Mouse (Mus musculus) kidney, embryonic 16.5 days (tissue): ENCODE measurements around the gene Gucd1. TPM values are rescaled to one million over a fixed set of nuclear protein-coding genes. Genes with fewer than 3 reads are reported as not detected.

Experiments
- ATAC-seq: fragments of 200-750 bp; cut with Nextera tagmentation; 2 replicates; pipeline ENCODE4 v1.8.0; 2017; ENCODE audit warnings: moderate TSS enrichment; ENCODE audit not compliant: low FRiP score, low TSS enrichment
- H3K27ac ChIP-seq: fragments of 300-500 bp; sonication (generic); 2 replicates; pipeline ENCODE4 v1.5.1; 2014; ENCODE audit warnings: low read length
- H3K27me3 ChIP-seq: fragments of 300-500 bp; sonication (generic); 2 replicates; pipeline ENCODE4 v1.6.1; 2014; ENCODE audit warnings: low read length, control low read depth, mixed read lengths; ENCODE audit not compliant: insufficient read depth
- H3K36me3 ChIP-seq: fragments of 300-500 bp; sonication (generic); 2 replicates; pipeline ENCODE4 v1.6.1; 2014; ENCODE audit warnings: low read length, control low read depth, mixed read lengths; ENCODE audit not compliant: insufficient read depth
- H3K4me1 ChIP-seq: fragments of 300-500 bp; sonication (generic); 2 replicates; pipeline ENCODE4 v1.6.1; 2014; ENCODE audit warnings: low read length, control low read depth, mixed read lengths; ENCODE audit not compliant: insufficient read depth
- H3K4me2 ChIP-seq: fragments of 300-500 bp; sonication (generic); replicated peaks from 2 replicates; pipeline ENCODE4 v1.6.1; 2014; ENCODE audit warnings: low read depth, low read length
- H3K4me3 ChIP-seq: fragments of 300-500 bp; sonication (generic); 2 replicates; pipeline ENCODE4 v1.5.1; 2014; ENCODE audit warnings: mild to moderate bottlenecking, low read length
- H3K9ac ChIP-seq: fragments of 300-500 bp; sonication (generic); replicated peaks from 2 replicates; pipeline ENCODE4 v1.6.1; 2014; ENCODE audit warnings: low read length
- H3K9me3 ChIP-seq: fragments of 300-500 bp; sonication (generic); 2 replicates; pipeline ENCODE4 v1.6.1; 2016; ENCODE audit warnings: low read length, control low read depth
- WGBS: fragments of 180-500 bp; shearing (Covaris S2); extraction: QIAGEN DNeasy Blood & Tissue Kit; methylation state at CpG from one replicate; pipeline ENCODE4 v1.1.7; 2014; 5-methylcytosine and 5-hydroxymethylcytosine counted together
- polyA plus RNA-seq: library from polyadenylated mRNA; unstranded; fragments of >200 nt; fragmentation: Nextera tagmentation; extraction: Ambion mirVana; gene quantifications from 2 replicates; pipeline ENCODE4 v1.2.1, GENCODE M21; 2015

Gucd1 gene
- polyA plus RNA-seq, 1 experiment from 2014 or later, result 53.4 TPM

- under 1% methylated on average over 66 of the region's 75 CpGs for WGBS
- peak within 1 kb of the TSS; percentile 85 for H3K9ac ChIP-seq
- ATAC-seq, result peak; percentile 24; the same call in 1 of the 2 replicates
- H3K4me1 ChIP-seq, result peaks cover 44% of the 10 kb centered on the region
- H3K9me3 ChIP-seq, result no peaks in the 10 kb centered on the region
- peak within 1 kb of the TSS; percentile 99 for H3K4me2 ChIP-seq
- H3K4me3 ChIP-seq, result peak within 1 kb of the TSS; percentile 59
- 0 out of 2 replicates have a peak within 1 kb of the TSS, but pooled peaks have one; percentile 7 for H3K27ac ChIP-seq
- peaks cover 24% of the 10 kb centered on the region for H3K27me3 ChIP-seq
- H3K36me3 ChIP-seq, result no peaks in the 10 kb centered on the region
These were observed 42.1 kb upstream of the Gucd1 start, which contains the start of gene Lrrc75b for GRCm38 (mm10) chr10:75559676-75560548. TSS of gene Lrrc75b (minus strand) at chr10:75560330.

DNA sequence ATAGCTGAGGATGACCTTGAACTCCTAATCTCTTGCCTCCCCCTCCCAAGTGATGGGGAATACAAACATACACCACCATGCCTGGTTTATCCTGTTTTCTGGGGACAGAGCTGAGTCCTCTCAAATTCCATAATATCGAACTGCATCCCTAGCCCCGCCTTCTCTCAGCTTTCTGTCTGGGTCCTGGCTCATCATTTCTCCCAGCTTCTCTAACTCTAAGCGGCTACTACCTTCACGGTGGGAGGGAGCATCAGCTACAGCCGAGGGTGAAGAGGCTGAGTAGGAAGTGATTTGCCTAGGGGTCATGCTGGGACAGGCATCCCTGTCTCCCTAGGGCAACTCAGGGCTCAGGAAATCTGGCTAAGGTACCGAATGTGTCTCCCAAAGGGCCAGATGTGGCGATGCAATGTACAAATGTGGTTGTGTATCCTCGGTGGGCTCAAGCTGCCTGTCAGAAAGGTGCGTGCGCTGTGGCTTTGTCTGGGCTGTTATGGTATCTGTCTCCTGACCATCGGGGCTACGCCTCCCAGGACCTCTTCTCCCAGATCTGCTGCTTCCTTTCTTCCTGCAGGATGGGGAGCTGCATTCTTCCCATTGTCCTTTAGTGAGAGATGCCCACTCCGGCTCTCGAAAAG lies 41.4 kb upstream of the Gucd1 start:
- WGBS, result 6% methylated on average over 14 of the region's 14 CpGs

GRCm38 (mm10) chr10:75558515-75558914 lies 40.7 kb upstream of the Gucd1 start:
- peaks cover 24% of the 10 kb centered on the region for H3K27me3 ChIP-seq
- no peak overlapping the region for H3K4me3 ChIP-seq
- H3K36me3 ChIP-seq, result no peaks in the 10 kb centered on the region
- H3K4me1 ChIP-seq, result peaks cover 44% of the 10 kb centered on the region
- H3K27ac ChIP-seq, result no peak overlapping the region
- H3K4me2 ChIP-seq, result peak overlapping the region; percentile 99
- WGBS, result 24% methylated on average over 3 of the region's 3 CpGs
- H3K9ac ChIP-seq, result no peak overlapping the region
- no peak for ATAC-seq
- H3K9me3 ChIP-seq, result no peaks in the 10 kb centered on the region

More for the DNA sequence above, 41.4 kb upstream of the Gucd1 start:
- H3K9me3 ChIP-seq, result no peaks in the 10 kb centered on the region
- H3K4me2 ChIP-seq, result peak overlapping the region; percentile 99
- H3K27me3 ChIP-seq, result peaks cover 24% of the 10 kb centered on the region
- H3K4me1 ChIP-seq, result peaks cover 44% of the 10 kb centered on the region
- peak overlapping the region; percentile 85 for H3K9ac ChIP-seq
- no peaks in the 10 kb centered on the region for H3K36me3 ChIP-seq
- H3K4me3 ChIP-seq, result peak overlapping the region; percentile 59
- H3K27ac ChIP-seq, result no peak overlapping the region
- ATAC-seq, result no peak

- ATAC-seq, result no peak
- Histone ChIP-seq H3K4me3 (no peak overlapping the region), H3K36me3 (no peaks in the 10 kb centered on the region), H3K9ac (no peak overlapping the region), H3K4me1 (peaks cover 57% of the 10 kb centered on the region), H3K27me3 (peaks cover 16% of the 10 kb centered on the region), H3K27ac (peak overlapping the region; percentile 72), H3K9me3 (no peaks in the 10 kb centered on the region), H3K4me2 (no peak overlapping the region)
- WGBS, result 51% methylated on average over 9 of the region's 9 CpGs
These were observed 38.3 kb upstream of the Gucd1 start for GRCm38 (mm10) chr10:75556026-75556425.

- Histone ChIP-seq H3K4me2 (no peak overlapping the region), H3K4me1 (peaks cover 55% of the 10 kb centered on the region), H3K4me3 (no peak overlapping the region), H3K9me3 (no peaks in the 10 kb centered on the region), H3K27me3 (peaks cover 12% of the 10 kb centered on the region), H3K36me3 (no peaks in the 10 kb centered on the region), H3K27ac (peak overlapping the region; percentile 72; the same call in 1 of the 2 replicates), H3K9ac (no peak overlapping the region)
- 72% methylated on average over 6 of the region's 6 CpGs for WGBS
- no peak for ATAC-seq
These were observed 37.8 kb upstream of the Gucd1 start for GRCm38 (mm10) chr10:75555557-75555956.

- no peaks in the 10 kb centered on the region for H3K27me3 ChIP-seq
- H3K4me1 ChIP-seq, result peaks cover 55% of the 10 kb centered on the region
- no peak overlapping the region for H3K9ac ChIP-seq
- H3K4me3 ChIP-seq, result no peak overlapping the region
- H3K27ac ChIP-seq, result no peak overlapping the region
- no peak overlapping the region for H3K4me2 ChIP-seq
- ATAC-seq, result no peak
- no peaks in the 10 kb centered on the region for H3K9me3 ChIP-seq
- no peaks in the 10 kb centered on the region for H3K36me3 ChIP-seq
- 90% methylated on average over 8 of the region's 8 CpGs for WGBS
These were observed 36.3 kb upstream of the Gucd1 start for GRCm38 (mm10) chr10:75554090-75554489.

GRCm38 (mm10) chr10:75552701-75553450 lies 35.1 kb upstream of the Gucd1 start:
- 54% methylated on average over 13 of the region's 13 CpGs for WGBS
- Histone ChIP-seq H3K9ac (no peak overlapping the region), H3K27me3 (no peaks in the 10 kb centered on the region), H3K4me1 (peaks cover 55% of the 10 kb centered on the region), H3K4me2 (no peak overlapping the region), H3K9me3 (no peaks in the 10 kb centered on the region), H3K4me3 (no peak overlapping the region), H3K27ac (no peak overlapping the region), H3K36me3 (no peaks in the 10 kb centered on the region)
- ATAC-seq, result no peak

DNA sequence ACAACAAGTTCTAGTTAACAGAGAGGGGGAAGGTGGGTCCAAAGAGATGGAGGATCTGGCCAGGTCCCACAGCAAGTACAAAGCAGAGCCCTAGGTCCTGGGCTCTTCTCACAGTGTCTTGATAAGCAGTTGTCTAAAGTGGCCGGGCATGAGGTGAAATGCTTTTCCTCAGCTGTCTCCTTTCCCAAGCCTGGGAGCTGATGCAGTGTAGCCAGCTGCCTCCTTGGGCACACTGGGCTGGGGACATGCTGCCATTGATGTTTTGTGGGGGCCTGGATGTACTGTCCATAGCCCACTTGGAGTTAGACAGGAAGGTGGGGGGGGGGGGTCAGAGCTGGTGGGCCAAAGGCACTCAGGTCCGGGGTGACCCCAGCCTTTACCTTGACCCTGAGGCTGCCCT lies 34.3 kb upstream of the Gucd1 start:
- Histone ChIP-seq H3K9ac (no peak overlapping the region), H3K36me3 (no peaks in the 10 kb centered on the region), H3K4me3 (no peak overlapping the region), H3K4me2 (no peak overlapping the region), H3K27me3 (no peaks in the 10 kb centered on the region), H3K4me1 (peaks cover 49% of the 10 kb centered on the region), H3K27ac (no peak overlapping the region), H3K9me3 (no peaks in the 10 kb centered on the region)
- 38% methylated on average over 2 of the region's 2 CpGs for WGBS
- no peak for ATAC-seq

GRCm38 (mm10) chr10:75551175-75551574 lies 33.4 kb upstream of the Gucd1 start:
- peak; percentile 24; the same call in 1 of the 2 replicates for ATAC-seq

More at GRCm38 (mm10) chr10:75551175-75551574, 33.4 kb upstream of the Gucd1 start:
- no peaks in the 10 kb centered on the region for H3K9me3 ChIP-seq
- no peak overlapping the region for H3K4me3 ChIP-seq
- WGBS, result 21% methylated on average over 12 of the region's 12 CpGs
- H3K27ac ChIP-seq, result no peak overlapping the region
- peak overlapping the region; percentile 27; the same call in 1 of the 2 replicates for H3K4me2 ChIP-seq
- no peaks in the 10 kb centered on the region for H3K36me3 ChIP-seq
- peaks cover 42% of the 10 kb centered on the region for H3K4me1 ChIP-seq
- H3K27me3 ChIP-seq, result no peaks in the 10 kb centered on the region
- 0 out of 2 replicates have a peak overlapping the region, but pooled peaks have one; percentile 16 for H3K9ac ChIP-seq
